Mouse (Mus musculus): ENCODE measurements around the gene Rec114. TPM values are rescaled to one million over a fixed set of nuclear protein-coding genes. Genes with fewer than 3 reads are reported as not detected.

Rec114 gene
- polyA plus RNA-seq, 1 experiment from 2014 or later = 0.79 TPM

DNA sequence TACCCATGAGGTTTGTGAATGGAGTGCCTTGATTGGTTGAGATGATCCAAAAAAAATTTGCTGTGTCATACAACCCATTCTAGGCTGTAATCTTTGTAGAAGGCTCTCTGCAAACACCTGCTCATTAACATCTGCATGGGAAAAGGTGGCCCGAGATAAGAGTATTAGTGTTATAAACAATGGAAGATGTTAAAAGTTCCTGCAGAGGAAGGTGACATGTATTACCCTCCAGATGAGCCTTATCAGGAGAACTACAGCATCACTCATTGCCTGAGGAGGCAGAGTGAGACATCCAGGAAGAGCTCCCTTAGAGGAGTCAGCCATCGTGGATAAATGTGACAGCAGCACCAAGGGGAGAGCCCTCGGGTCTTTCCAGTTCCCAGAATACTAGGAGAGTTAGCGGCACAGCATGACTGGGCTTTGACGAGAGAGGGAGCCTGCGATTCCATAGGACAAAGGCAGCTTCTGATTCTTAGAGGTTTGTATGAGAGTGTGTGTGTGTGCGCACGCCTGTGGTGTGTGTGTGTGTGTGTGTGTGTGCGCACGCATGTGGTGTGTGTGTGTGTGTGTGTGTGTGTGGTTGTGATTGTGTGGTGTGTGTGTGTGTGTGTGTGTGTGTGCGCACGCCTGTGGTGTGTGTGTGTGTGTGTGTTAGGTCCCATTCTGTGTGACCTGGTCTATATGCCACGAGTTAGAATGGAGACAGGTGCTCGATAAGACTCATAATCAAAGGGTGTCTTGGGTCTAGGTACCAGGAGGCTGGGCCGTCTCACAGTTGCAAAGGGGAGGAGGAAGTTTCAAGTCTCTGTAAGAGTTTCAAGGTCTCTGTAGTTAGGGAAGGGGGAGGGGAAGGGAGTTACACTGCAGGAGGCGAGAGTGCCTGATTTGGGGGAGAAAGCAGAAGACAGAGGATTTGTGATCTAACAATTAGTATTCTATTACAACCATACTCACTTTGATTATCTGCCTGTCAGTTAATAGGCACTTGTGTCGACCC lies 23.5 kb upstream of the Rec114 start:
- ATAC-seq (ENCODE audit: low FRiP score, low TSS enrichment) = peak; percentile 89
- DNase-seq (ENCODE audit: low spot score) = peak; percentile 31
- Histone ChIP-seq H3K9ac (ENCODE audit: low read length) (no peak overlapping the region), H3K9me3 (ENCODE audit: control insufficient read depth, low read length) (no peaks in the 10 kb centered on the region), H3K27ac (replicated peaks) (no peak overlapping the region), H3K4me2 (replicated peaks; ENCODE audit: low read depth) (no peak overlapping the region), H3K4me1 (replicated peaks; ENCODE audit: control insufficient read depth, insufficient read depth) (no peaks in the 10 kb centered on the region), H3K36me3 (ENCODE audit: control insufficient read depth, insufficient read depth, low read length) (no peaks in the 10 kb centered on the region), H3K27me3 (ENCODE audit: control insufficient read depth, insufficient read depth, low read length) (no peaks in the 10 kb centered on the region), H3K4me3 (ENCODE audit: low read depth, low read length) (no peak overlapping the region)
- 63% methylated on average over 17 of the region's 17 CpGs for WGBS
- TF ChIP-seq EP300 (optimal IDR thresholded peaks at IDR 0.05) = no peak
- TF ChIP-seq CTCF (IDR thresholded peaks at IDR 0.05; ENCODE audit: low read depth) = no peak

DNA sequence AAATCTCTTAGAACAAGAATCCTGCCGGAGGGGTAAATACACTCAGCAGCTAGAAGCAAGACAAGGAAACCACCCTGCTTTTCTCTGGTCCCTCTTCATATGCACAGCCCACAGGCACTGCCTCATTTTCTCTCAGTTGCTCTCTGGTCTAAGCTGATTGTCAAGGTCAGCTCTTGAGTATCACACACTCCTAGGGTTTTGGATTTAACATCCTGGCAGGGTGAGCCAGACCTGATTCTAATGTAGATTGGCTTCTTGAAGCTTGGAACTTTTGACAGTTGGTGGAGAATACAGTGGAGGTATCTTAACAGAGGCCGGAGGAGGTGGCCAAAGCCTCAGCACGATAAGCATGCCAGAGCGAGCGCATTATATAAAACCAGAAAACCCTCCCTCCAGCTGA lies 20.6 kb upstream of the Rec114 start:
- TF ChIP-seq CTCF (IDR thresholded peaks at IDR 0.05; ENCODE audit: low read depth) (no peak), EP300 (optimal IDR thresholded peaks at IDR 0.05) (no peak)
- no peaks in the 10 kb centered on the region for H3K4me1 ChIP-seq (replicated peaks; ENCODE audit: control insufficient read depth, insufficient read depth)
- no peaks in the 10 kb centered on the region for H3K36me3 ChIP-seq (ENCODE audit: control insufficient read depth, insufficient read depth, low read length)
- no peak overlapping the region for H3K27ac ChIP-seq (replicated peaks)
- 83% methylated on average over 5 of the region's 5 CpGs for WGBS
- H3K4me2 ChIP-seq (replicated peaks; ENCODE audit: low read depth) = no peak overlapping the region
- ATAC-seq (ENCODE audit: low FRiP score, low TSS enrichment) (no peak), DNase-seq (ENCODE audit: low spot score) (no peak)
- H3K9ac ChIP-seq (ENCODE audit: low read length) = no peak overlapping the region
- H3K9me3 ChIP-seq (ENCODE audit: control insufficient read depth, low read length) = no peaks in the 10 kb centered on the region
- no peaks in the 10 kb centered on the region for H3K27me3 ChIP-seq (ENCODE audit: control insufficient read depth, insufficient read depth, low read length)
- no peak overlapping the region for H3K4me3 ChIP-seq (ENCODE audit: low read depth, low read length)

GRCm38 (mm10) chr9:58763114-58763513 lies 19.4 kb upstream of the Rec114 start:
- no peak overlapping the region for H3K9ac ChIP-seq (ENCODE audit: low read length)
- no peak overlapping the region for H3K4me3 ChIP-seq (ENCODE audit: low read depth, low read length)
- no peak for TF ChIP-seq CTCF (IDR thresholded peaks at IDR 0.05; ENCODE audit: low read depth)
- TF ChIP-seq EP300 (optimal IDR thresholded peaks at IDR 0.05) = no peak
- no peaks in the 10 kb centered on the region for H3K9me3 ChIP-seq (ENCODE audit: control insufficient read depth, low read length)
- H3K27me3 ChIP-seq (ENCODE audit: control insufficient read depth, insufficient read depth, low read length) = no peaks in the 10 kb centered on the region
- H3K36me3 ChIP-seq (ENCODE audit: control insufficient read depth, insufficient read depth, low read length) = no peaks in the 10 kb centered on the region
- H3K4me2 ChIP-seq (replicated peaks; ENCODE audit: low read depth) = no peak overlapping the region
- H3K27ac ChIP-seq (replicated peaks) = no peak overlapping the region
- H3K4me1 ChIP-seq (replicated peaks; ENCODE audit: control insufficient read depth, insufficient read depth) = no peaks in the 10 kb centered on the region
- 76% methylated on average over 4 of the region's 4 CpGs for WGBS
- DNase-seq (ENCODE audit: low spot score) = no peak
- no peak for ATAC-seq (ENCODE audit: low FRiP score, low TSS enrichment)

GRCm38 (mm10) chr9:58762086-58762485 lies 18.3 kb upstream of the Rec114 start:
- no peaks in the 10 kb centered on the region for H3K4me1 ChIP-seq (replicated peaks; ENCODE audit: control insufficient read depth, insufficient read depth)
- no peak overlapping the region for H3K9ac ChIP-seq (ENCODE audit: low read length)
- H3K4me3 ChIP-seq (ENCODE audit: low read depth, low read length) = no peak overlapping the region
- no peaks in the 10 kb centered on the region; the same call in 1 of the 2 replicates for H3K27me3 ChIP-seq (ENCODE audit: control insufficient read depth, insufficient read depth, low read length)
- H3K36me3 ChIP-seq (ENCODE audit: control insufficient read depth, insufficient read depth, low read length) = no peaks in the 10 kb centered on the region
- ATAC-seq (ENCODE audit: low FRiP score, low TSS enrichment) (no peak), DNase-seq (ENCODE audit: low spot score) (no peak)
- no peaks in the 10 kb centered on the region for H3K9me3 ChIP-seq (ENCODE audit: control insufficient read depth, low read length)
- no peak overlapping the region for H3K27ac ChIP-seq (replicated peaks)
- H3K4me2 ChIP-seq (replicated peaks; ENCODE audit: low read depth) = no peak overlapping the region
- 39% methylated on average over 2 of the region's 2 CpGs for WGBS
- no peak for TF ChIP-seq CTCF (IDR thresholded peaks at IDR 0.05; ENCODE audit: low read depth)
- no peak for TF ChIP-seq EP300 (optimal IDR thresholded peaks at IDR 0.05)

- Histone ChIP-seq H3K27me3 (ENCODE audit: control insufficient read depth, insufficient read depth, low read length) (no peaks in the 10 kb centered on the region; the same call in 1 of the 2 replicates), H3K36me3 (ENCODE audit: control insufficient read depth, insufficient read depth, low read length) (no peaks in the 10 kb centered on the region), H3K4me2 (replicated peaks; ENCODE audit: low read depth) (no peak overlapping the region), H3K4me3 (ENCODE audit: low read depth, low read length) (no peak overlapping the region), H3K9ac (ENCODE audit: low read length) (no peak overlapping the region), H3K27ac (replicated peaks) (no peak overlapping the region), H3K9me3 (ENCODE audit: control insufficient read depth, low read length) (no peaks in the 10 kb centered on the region), H3K4me1 (replicated peaks; ENCODE audit: control insufficient read depth, insufficient read depth) (no peaks in the 10 kb centered on the region)
- WGBS = 85% methylated on average over 7 of the region's 7 CpGs
- DNase-seq (ENCODE audit: low spot score) (no peak), ATAC-seq (ENCODE audit: low FRiP score, low TSS enrichment) (no peak)
- TF ChIP-seq CTCF (IDR thresholded peaks at IDR 0.05; ENCODE audit: low read depth) = no peak
- TF ChIP-seq EP300 (optimal IDR thresholded peaks at IDR 0.05) = no peak
These were observed 15.0 kb upstream of the Rec114 start for GRCm38 (mm10) chr9:58758754-58759153.
